Mouse (Mus musculus) spleen, postnatal 0 days (tissue): ENCODE data around the gene Cbarp. TPM values are rescaled to one million over a fixed set of nuclear protein-coding genes. Genes with fewer than 3 reads are reported as not detected.

Source experiments
- polyA plus RNA-seq: library from polyadenylated mRNA; unstranded; fragments of >200 nt; fragmentation: Nextera tagmentation; extraction: Ambion mirVana; gene quantifications from 2 replicates; pipeline ENCODE4 v1.2.1, GENCODE M21; 2015

The Cbarp gene
- polyA plus RNA-seq: 0.64 and 1.0 TPM in 2 replicates

DNA sequence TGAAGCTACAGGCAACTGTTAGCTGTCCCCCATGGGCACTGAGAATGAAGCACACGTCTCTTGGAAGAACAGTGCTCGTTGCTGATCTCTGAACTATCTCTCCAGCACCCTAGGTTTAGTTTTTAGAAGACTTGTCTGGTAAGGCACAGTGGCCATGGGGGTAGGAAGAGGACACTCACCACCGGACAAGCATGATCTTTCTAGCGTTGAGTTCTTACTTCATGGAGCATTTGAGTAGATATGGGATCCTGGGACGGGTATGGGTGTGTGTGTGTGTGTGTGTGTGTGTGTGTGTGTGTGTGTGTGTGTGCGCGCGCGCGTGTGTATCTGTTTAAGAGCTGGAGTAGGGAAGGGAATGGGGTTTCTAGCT, at the start of gene Cbarp:
Gene Cbarp, minus strand, starts transcription at position 170 of the 370 bp plus-strand sequence.

DNA sequence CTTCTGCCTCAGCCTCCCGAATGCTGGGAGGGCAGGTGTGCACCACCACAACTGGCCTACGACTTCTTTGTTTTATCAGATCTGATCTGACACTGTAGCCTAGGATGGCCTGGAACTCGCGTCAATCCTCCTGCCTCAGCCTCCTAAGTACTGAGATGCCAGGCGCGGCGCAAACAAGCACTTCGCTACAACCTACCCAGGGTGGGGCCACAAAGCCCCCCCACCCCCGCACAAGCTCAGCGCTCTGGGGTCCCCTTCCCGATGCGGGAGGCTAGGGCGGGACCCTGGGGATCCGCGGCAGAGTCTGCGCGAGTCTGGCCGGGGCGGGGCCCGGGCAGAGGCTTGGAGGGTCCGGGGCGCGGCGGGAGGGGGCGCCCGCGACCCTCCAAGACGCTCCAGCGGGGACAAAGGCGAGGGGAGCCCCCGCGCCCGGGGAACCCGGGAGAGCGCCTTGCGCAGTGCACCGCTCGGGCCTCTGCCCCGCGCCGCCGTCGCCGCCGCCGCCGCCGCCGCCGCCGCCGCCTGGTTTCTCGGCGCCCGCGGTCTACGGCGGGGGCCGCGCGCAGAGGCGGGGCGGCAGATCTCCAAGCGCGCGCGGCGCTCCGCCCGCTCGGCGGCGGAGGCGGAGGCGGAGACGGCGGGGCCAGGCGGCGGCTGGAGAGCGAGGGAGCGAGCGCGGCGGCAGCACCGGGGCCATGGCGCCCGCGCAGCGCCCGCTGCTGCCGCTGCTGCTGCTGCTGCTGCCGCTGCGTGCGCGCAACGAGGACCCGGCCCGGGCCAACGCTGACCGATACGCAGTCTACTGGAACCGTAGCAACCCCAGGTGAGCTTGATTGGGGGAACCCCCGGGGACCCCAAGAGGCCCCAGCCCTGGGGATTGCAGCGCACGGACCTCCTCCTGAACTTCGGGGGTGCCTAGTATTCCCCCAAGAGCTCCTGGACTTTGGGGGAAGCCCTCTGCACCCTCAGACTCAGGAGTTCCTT, 38.7 kb upstream of the Cbarp start, which contains the start of gene Efna2:
Gene Efna2, plus strand, starts transcription at position 415 of the 984 bp plus-strand sequence.

DNA sequence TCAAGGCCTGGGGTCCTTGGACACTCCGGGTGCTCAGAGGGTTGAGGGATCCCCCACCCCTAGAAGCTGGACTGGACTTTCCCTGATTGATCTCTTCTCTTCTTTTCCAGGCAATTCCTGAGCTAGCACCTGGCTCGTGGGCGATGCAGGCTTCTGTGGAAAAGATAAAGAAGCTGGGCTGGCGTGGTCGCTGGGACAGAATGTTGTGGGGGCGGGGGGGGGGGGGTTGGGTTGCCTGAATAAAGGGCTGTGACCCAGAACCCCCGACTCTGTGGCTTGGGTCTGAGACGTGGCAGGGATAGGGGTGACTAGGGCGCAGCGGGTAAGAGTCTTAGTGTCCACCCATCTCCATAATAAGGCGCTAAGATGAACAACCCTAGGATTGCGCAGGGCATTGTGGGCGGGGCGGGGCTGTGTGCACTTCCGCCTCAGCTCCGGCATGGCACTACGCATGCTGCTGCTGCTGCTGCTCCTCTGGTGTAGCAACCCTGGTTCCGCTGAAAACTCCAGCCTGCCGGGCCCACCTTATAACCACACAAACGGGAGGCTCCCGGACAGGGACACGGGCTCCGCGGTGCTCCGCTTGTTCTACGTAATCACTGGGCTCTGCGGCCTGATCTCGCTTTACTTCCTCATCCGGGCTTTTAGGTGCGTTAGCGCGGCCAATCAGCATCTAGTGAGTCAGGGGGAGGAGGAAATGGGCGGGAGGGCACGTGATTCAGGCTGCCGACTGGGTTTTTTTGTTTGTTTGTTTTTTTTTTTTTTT, 32.1 kb upstream of the Cbarp start, which contains the start of gene 1600002K03Rik:
Gene 1600002K03Rik, plus strand, starts transcription at position 418 of the 766 bp plus-strand sequence.

DNA sequence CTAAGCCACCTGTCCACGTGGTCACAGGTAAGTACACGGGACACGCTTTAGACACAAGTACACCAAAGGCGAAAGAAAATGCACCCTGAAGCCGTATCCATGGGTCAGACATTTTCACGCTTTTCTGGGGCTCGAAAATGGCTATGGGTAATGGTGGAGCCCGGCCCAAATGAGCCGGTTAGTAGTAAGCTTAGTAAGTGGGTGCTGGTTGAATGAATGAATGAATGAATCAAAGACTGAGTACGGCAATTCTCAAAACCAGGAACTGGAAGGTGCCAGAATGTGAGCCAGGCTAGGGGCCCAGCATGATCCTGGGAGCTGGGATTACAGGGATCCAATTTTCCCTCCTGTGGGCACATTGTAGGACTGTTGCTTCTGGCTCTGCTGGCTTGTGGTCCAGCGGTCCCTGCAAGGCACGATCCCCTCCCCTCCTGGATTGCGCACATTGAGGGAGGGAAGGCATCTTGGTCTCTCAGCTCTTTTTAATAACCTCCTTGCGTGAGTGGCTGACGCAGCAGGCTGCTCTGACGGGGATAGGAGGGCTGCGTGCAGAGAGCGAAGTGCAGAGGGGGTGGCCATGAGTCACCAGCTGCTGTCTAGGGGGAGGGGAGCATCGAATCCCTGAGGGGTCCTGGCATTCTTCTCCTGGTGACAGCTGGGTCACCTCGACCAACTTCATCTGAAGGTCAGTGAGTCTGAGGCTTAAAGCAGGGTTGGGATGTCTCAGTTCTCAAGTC, 24.9 kb upstream of the Cbarp start, which contains the start of gene Cirbp:
Gene Cirbp, plus strand, starts transcription at position 594 of the 737 bp plus-strand sequence.

DNA sequence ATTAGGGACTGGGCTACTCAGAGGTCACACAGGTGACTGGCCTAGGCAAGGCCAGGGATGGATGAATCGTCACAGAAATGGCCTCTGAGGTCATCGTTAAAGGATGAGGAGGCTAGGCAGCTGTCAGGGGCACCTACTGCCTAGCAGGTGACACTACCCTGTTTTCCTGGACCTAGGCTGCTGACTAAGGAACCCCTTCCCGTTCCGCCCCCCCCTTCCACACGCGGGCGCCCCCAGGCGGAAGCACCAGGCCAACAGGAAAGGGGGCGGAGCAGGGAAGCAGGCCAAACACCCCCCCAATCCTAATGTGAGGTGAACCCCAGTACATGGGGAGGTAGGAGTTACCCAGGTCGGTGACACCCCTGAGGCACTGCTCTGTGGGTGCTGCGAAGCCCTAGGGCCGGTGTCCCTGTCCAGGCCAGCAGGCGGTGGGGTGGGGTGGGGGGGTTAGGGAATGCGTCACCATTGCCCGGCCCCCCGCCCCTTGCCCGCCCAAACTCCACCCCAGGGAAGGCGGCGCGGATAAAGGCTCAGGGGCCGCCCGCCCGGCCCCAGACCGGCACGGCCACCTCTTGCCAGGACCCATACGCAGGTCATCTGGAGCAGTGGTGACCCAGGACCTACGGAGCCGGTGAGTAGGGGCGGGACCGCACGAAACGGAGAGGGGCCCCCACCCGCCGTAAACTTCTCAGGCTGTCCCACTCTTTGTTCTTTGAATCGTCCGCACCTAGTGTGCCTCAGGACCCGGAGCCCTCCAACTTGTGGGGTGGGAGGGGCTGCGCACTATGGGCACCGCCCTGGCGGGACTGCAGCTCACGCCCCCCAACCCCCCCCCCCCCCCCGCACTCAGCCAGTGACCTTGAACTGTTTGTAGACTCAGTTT, 7.3 kb upstream of the Cbarp start, which contains the start of gene Midn:
Gene Midn, plus strand, starts transcription at position 554 of the 883 bp plus-strand sequence.

DNA sequence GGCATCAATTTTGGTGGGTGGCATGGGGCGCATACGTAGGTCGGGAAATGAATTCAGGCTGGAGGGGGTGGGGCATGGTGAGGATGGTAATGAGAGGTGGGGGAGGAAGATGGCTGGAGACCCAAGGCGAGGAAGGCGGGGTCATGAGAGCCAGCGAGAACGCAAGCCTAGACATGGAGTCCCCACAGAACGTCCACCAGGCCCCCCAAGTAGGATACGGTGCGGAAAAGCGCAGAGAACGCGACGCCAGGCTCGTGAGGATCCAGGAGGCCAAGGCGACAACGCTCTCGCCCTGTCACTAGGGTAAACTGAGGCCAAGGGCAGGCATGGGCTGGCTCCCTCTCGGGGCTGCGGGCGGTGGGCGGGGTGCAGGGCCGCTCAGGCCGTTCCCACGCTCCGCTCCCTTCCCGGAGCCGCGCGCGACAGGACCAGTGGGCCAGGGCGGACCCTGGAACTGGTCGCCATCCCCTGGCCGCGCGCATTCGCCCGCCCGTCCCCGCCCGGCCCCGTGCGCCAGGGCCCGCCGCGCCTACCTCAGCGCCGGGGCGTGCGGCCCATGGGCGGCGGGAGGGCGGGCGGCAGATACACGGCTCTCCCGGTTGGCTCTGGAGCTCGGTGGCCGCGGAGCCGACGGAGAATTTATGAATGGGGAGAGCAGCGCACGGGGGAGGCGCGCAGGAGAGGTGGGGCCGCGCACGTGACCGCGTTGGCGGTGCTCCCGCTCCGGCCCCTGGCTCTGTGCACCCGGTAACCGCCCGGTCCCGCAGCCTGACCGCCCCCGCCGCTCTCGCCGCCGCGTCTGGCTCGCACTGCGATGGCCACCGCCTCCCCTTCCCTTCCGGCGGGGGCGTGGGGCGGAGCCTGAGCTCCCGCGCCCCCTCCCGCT, 1.8 kb downstream of the Cbarp start, which contains the start of gene Atp5d:
Gene Atp5d, plus strand, starts transcription at position 80 of the 886 bp plus-strand sequence.

DNA sequence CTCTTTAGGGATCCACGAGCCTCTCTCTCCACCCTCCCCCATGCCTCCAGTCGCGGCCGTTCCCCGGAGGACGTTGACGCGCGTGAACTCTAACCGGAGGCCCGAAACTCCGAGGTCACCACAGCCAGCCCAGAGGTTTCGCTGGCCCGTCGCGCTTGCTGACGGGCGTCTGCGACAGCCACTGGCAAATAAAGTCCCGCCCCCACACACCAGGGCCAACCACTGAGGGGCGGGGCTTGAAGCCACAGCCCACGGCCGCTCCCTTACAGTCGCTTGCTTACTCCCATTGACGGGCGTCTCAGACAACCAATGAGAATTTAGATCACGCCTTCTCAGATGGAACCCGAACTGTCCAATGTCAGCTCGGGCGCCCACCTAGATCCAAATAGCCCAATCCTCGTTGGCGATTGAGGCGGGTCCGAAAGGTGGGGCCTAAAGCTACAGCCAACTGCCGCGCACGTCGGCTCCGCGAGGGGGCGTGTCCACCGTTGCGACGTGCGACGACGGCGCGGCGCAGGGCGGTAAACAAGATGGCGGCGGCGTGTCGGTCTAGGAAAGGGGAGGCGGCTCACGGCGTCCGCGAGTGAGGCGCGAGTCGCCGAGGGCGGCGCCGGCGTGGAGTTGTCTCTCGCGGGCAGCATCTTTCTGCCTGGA, 25.2 kb downstream of the Cbarp start, which contains the start of gene Stk11:
Gene Stk11, plus strand, starts transcription at position 514 of the 654 bp plus-strand sequence.

DNA sequence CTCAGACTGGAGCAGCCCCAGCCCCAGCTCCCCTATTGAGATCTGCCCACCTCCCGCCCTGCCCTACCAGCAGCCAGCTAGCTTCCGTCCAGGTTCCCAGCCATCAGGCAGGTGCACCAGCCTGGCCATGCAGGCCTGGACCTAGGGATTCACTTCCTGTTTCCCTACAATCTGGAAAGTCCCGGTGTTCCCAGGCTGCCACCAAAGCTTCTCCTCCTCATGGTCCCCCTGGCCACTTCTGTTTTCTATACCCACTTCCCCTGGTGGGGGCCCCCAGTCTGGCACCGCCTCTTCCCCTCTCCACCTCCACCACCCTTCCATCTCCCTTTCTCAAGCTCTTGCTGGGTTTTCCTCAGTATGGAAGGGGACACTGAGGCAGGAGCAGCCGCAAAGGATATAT, 35.2 kb downstream of the Cbarp start, which contains the start of gene Sbno2:
Gene Sbno2, minus strand, starts transcription at position 112 of the 400 bp plus-strand sequence.

Other genes starting within 250 kb of the Cbarp start
- not detected in 2 replicates for gene Cfd, start 250.0 kb downstream of the Cbarp start, polyA plus RNA-seq
- gene Med16, start 231.9 kb downstream of the Cbarp start, polyA plus RNA-seq: 20.3 and 23.3 TPM in 2 replicates
- gene Gm26602, start 230.0 kb downstream of the Cbarp start, polyA plus RNA-seq: not detected in 2 replicates
- gene Kiss1r, start 223.9 kb downstream of the Cbarp start, polyA plus RNA-seq: 0.41 and 0.68 TPM in 2 replicates
- gene R3hdm4, start 219.6 kb downstream of the Cbarp start, polyA plus RNA-seq: 107 and 121 TPM in 2 replicates
- 6.2 and 8.2 TPM in 2 replicates for gene Arid3a, start 213.8 kb downstream of the Cbarp start, polyA plus RNA-seq
- gene Wdr18, start 180.7 kb downstream of the Cbarp start, polyA plus RNA-seq: 64.8 and 66.8 TPM in 2 replicates
- 0.11 TPM in 2 replicates for gene Grin3b, start 170.1 kb downstream of the Cbarp start, polyA plus RNA-seq
- 16.8 and 16.9 TPM in 2 replicates for gene Tmem259, start 156.5 kb downstream of the Cbarp start, polyA plus RNA-seq
- 98.3 and 121 TPM in 2 replicates for gene Cnn2, start 152.3 kb downstream of the Cbarp start, polyA plus RNA-seq
- gene Abca7, start 144.3 kb downstream of the Cbarp start, polyA plus RNA-seq: 8.3 and 8.8 TPM in 2 replicates
- 34.2 and 41.9 TPM in 2 replicates for gene Arhgap45, start 124.2 kb downstream of the Cbarp start, polyA plus RNA-seq
- 108 and 111 TPM in 2 replicates for gene Polr2e, start 101.0 kb downstream of the Cbarp start, polyA plus RNA-seq
- 650 and 699 TPM in 2 replicates for gene Gpx4, start 93.7 kb downstream of the Cbarp start, polyA plus RNA-seq
- gene Sbno2, start 35.3 kb downstream of the Cbarp start, polyA plus RNA-seq: 15.9 and 16.2 TPM in 2 replicates
- gene Stk11, start 25.0 kb downstream of the Cbarp start, polyA plus RNA-seq: 27.2 and 28.1 TPM in 2 replicates
- gene Atp5d, start 2.2 kb downstream of the Cbarp start, polyA plus RNA-seq: 340 and 357 TPM in 2 replicates
- gene Midn, start 7.4 kb upstream of the Cbarp start, polyA plus RNA-seq: 6.4 and 8.1 TPM in 2 replicates
- gene Cirbp, start 25.1 kb upstream of the Cbarp start, polyA plus RNA-seq: 139 and 157 TPM in 2 replicates
- gene 1600002K03Rik, start 32.1 kb upstream of the Cbarp start, polyA plus RNA-seq: 11.0 and 12.5 TPM in 2 replicates
- 2.0 and 3.0 TPM in 2 replicates for gene Efna2, start 38.6 kb upstream of the Cbarp start, polyA plus RNA-seq
- 34.1 and 39.0 TPM in 2 replicates for gene Mum1, start 85.6 kb upstream of the Cbarp start, polyA plus RNA-seq
- gene Ndufs7, start 108.3 kb upstream of the Cbarp start, polyA plus RNA-seq: 272 and 282 TPM in 2 replicates
- gene Gamt, start 120.2 kb upstream of the Cbarp start, polyA plus RNA-seq: 6.0 and 8.6 TPM in 2 replicates
- 45.5 and 45.9 TPM in 2 replicates for gene Dazap1, start 120.7 kb upstream of the Cbarp start, polyA plus RNA-seq
- gene Rps15, start 151.6 kb upstream of the Cbarp start, polyA plus RNA-seq: 877 and 915 TPM in 2 replicates
- gene Apc2, start 155.1 kb upstream of the Cbarp start, polyA plus RNA-seq: 0.12 and 0.13 TPM in 2 replicates
- 51.7 and 54.7 TPM in 2 replicates for gene 2310011J03Rik, start 179.7 kb upstream of the Cbarp start, polyA plus RNA-seq
- gene Pcsk4, start 188.7 kb upstream of the Cbarp start, polyA plus RNA-seq: 5.2 and 5.4 TPM in 2 replicates
- gene Reep6, start 189.1 kb upstream of the Cbarp start, polyA plus RNA-seq: 5.7 and 6.7 TPM in 2 replicates
- gene Adamtsl5, start 207.6 kb upstream of the Cbarp start, polyA plus RNA-seq: 3.7 and 3.8 TPM in 2 replicates
- gene Plk5, start 215.6 kb upstream of the Cbarp start, polyA plus RNA-seq: 0.12 TPM in 1 of 2 replicates, not detected in the other
- gene Mex3d, start 246.8 kb upstream of the Cbarp start, polyA plus RNA-seq: 2.8 TPM in 2 replicates